Mouse (Mus musculus) liver, postnatal 0 days (tissue): ENCODE results near the gene Slc8a3.

Experiments
- CTCF ChIP-seq: sonication (generic); IDR thresholded peaks from 2 replicates; pipeline ENCODE4 v1.5.1; 2016; ENCODE audit warnings: antibody characterized with exemption, low read depth
- EP300 ChIP-seq: IDR thresholded peaks from 2 replicates; pipeline ENCODE4 v1.6.1; 2016; ENCODE audit warnings: antibody characterized with exemption, low read depth, mild to moderate bottlenecking

DNA sequence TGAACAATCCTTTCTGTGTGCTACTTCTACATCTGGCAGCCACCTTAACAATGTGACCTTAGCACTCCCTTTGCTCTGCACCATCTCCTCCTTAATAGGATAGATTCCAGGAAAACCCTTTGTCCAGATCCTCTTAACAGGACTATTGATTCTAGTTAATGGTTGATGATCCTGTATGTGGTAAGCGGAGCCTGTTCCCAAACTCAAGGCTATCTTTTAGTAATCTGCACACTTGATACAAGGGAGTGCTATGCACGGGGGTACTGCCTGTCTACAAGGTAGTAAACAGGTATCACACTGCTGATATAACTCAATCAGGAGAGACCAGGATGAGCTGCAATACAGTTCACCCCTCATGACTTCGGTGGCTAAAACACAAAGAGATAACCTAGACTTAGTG lies 144.6 kb downstream of the Slc8a3 start:
- TF ChIP-seq EP300 = peak; percentile 86
- TF ChIP-seq CTCF = no peak
